ENCODE assay signal across 8 mouse cellular contexts in genomic region chr2:170220871-170221369, GRCm38 (mm10).
DNase-seq lines count a peak whose midpoint lies in the region; ATAC-seq lines count a peak whose summit lies in the region.

No protein-coding gene starts in this region.

- no peaks in the 10 kb centered on the region for H3K9me3 ChIP-seq in intestine, embryonic 15.5 days
- no peaks in the 10 kb centered on the region for H3K9me3 ChIP-seq in liver, embryonic 13.5 days (replicated peaks)

- peak; percentile 36 to 52 for DNase-seq in left cerebral cortex, postnatal 10 days (ENCODE audit: extremely low spot score in 1 of 2, low spot score in 2 of 2)
- no peak for DNase-seq in left cerebral cortex, adult 11 months (ENCODE audit: low spot score)
- peak; percentile 90 for DNase-seq in embryo, embryonic 10 days (ENCODE audit: low spot score)
- peak; percentile 98 for DNase-seq in heart, adult 11 months
- no peak for DNase-seq in liver, embryonic 13.5 days
- DNase-seq in monocyte, adult 2 months (ENCODE audit: low read depth in 1 of 2, low spot score in 2 of 2), result peak; percentile 44 to 45
- DNase-seq in thymus, postnatal 0 days (ENCODE audit: low spot score), result peak; percentile 78

- H3K4me1 ChIP-seq in intestine, embryonic 15.5 days (replicated peaks), result peaks cover 27% of the 10 kb centered on the region
- H3K4me1 ChIP-seq in liver, embryonic 13.5 days (replicated peaks), result peaks cover 61% of the 10 kb centered on the region

- intact Hi-C loops in left cerebral cortex, postnatal 10 days (cut with DNase I), result no loop called here

- no peaks in the 10 kb centered on the region for H3K27me3 ChIP-seq in intestine, embryonic 15.5 days (replicated peaks)
- no peaks in the 10 kb centered on the region for H3K27me3 ChIP-seq in liver, embryonic 13.5 days

- H3K4me2 ChIP-seq in intestine, embryonic 15.5 days (replicated peaks), result peak overlapping the region; percentile 72
- H3K4me2 ChIP-seq in liver, embryonic 13.5 days, result peak overlapping the region; percentile 82

- ATAC-seq in intestine, embryonic 15.5 days, result peak; percentile 29; the same call in 1 of the 2 replicates
- ATAC-seq in liver, embryonic 13.5 days (ENCODE audit: low read depth), result peak; percentile 56

- H3K36me3 ChIP-seq in intestine, embryonic 15.5 days, result no peaks in the 10 kb centered on the region
- H3K36me3 ChIP-seq in liver, embryonic 13.5 days, result no peaks in the 10 kb centered on the region

- H3K9ac ChIP-seq in intestine, embryonic 15.5 days, result peak overlapping the region; percentile 31
- H3K9ac ChIP-seq in liver, embryonic 13.5 days, result peak overlapping the region; percentile 73

- peak overlapping the region; percentile 23; the same call in 1 of the 2 replicates for H3K27ac ChIP-seq in intestine, embryonic 15.5 days
- peak overlapping the region; percentile 51 for H3K27ac ChIP-seq in liver, embryonic 13.5 days

- H3K4me3 ChIP-seq in intestine, embryonic 15.5 days (replicated peaks), result peak overlapping the region; percentile 23
- peak overlapping the region; percentile 61 for H3K4me3 ChIP-seq in liver, embryonic 13.5 days (replicated peaks)

- 2% methylated on average over 20 of the region's 20 CpGs for WGBS in intestine, embryonic 15.5 days
- WGBS in liver, embryonic 13.5 days (ENCODE audit: insufficient replicate concordance), result 1% methylated on average over 20 of the region's 20 CpGs

Comparison
In these comparisons a context has a peak if more than half of its experiments do, and no peak if none do; other contexts are left out.
1. DNase-seq: peak in left cerebral cortex, postnatal 10 days (2 of 2), embryo, embryonic 10 days (single experiment), heart, adult 11 months (single experiment), monocyte, adult 2 months (2 of 2) and thymus, postnatal 0 days (single experiment); none in left cerebral cortex, adult 11 months (single experiment) and liver, embryonic 13.5 days (single experiment).